Mouse (Mus musculus) hindbrain, embryonic 14.5 days (tissue): Measurements from ENCODE around the gene Epb41l2. TPM values are rescaled to one million over a fixed set of nuclear protein-coding genes. Genes with fewer than 3 reads are reported as not detected.

Experiments used
- ATAC-seq: fragments of 200-750 bp; cut with Nextera tagmentation; 2 replicates; pipeline ENCODE4 v1.8.0; 2017; ENCODE audit warnings: moderate number of reproducible peaks, mild to moderate bottlenecking, moderate TSS enrichment, moderate library complexity; ENCODE audit not compliant: low FRiP score
- DNase-seq: peaks from one replicate; pipeline ENCODE4 v3.0.0-alpha.2; 2015; ENCODE audit warnings: low spot score
- H3K27ac ChIP-seq: fragments of 300-500 bp; sonication (generic); 2 replicates; pipeline ENCODE4 v1.5.1; 2014; ENCODE audit warnings: mild to moderate bottlenecking, moderate library complexity
- H3K27me3 ChIP-seq: fragments of 300-500 bp; sonication (generic); 2 replicates; pipeline ENCODE4 v1.6.1; 2014; ENCODE audit warnings: mild to moderate bottlenecking, low read length, mixed read lengths; ENCODE audit not compliant: control insufficient read depth, insufficient read depth
- H3K36me3 ChIP-seq: fragments of 300-500 bp; sonication (generic); replicated peaks from 2 replicates; pipeline ENCODE4 v1.6.1; 2014; ENCODE audit not compliant: control insufficient read depth, insufficient read depth
- H3K4me1 ChIP-seq: fragments of 300-500 bp; sonication (generic); replicated peaks from 2 replicates; pipeline ENCODE4 v1.6.1; 2014; ENCODE audit warnings: antibody characterized with exemption, low read length, mixed read lengths; ENCODE audit not compliant: control insufficient read depth, insufficient read depth
- H3K4me2 ChIP-seq: fragments of 300-500 bp; sonication (generic); replicated peaks from 2 replicates; pipeline ENCODE4 v1.6.1; 2014; ENCODE audit warnings: mild to moderate bottlenecking, moderate library complexity
- H3K4me3 ChIP-seq: fragments of 300-500 bp; sonication (generic); replicated peaks from 2 replicates; pipeline ENCODE4 v1.5.1; 2014; ENCODE audit warnings: mild to moderate bottlenecking, low read length
- H3K9ac ChIP-seq: fragments of 300-500 bp; sonication (generic); 2 replicates; pipeline ENCODE4 v1.6.1; 2014
- H3K9me3 ChIP-seq: fragments of 300-500 bp; sonication (generic); 2 replicates; pipeline ENCODE4 v1.6.1; 2016; ENCODE audit warnings: low read length; ENCODE audit not compliant: control insufficient read depth
- WGBS: fragments of 180-500 bp; shearing (Covaris S2); extraction: QIAGEN DNeasy Blood & Tissue Kit; methylation state at CpG from one replicate; pipeline ENCODE4 v1.1.7; 2014; 5-methylcytosine and 5-hydroxymethylcytosine counted together
- polyA plus RNA-seq: library from polyadenylated mRNA; unstranded; fragments of >200 nt; fragmentation: Nextera tagmentation; extraction: Ambion mirVana; gene quantifications from 2 replicates; pipeline ENCODE4 v1.2.1, GENCODE M21; 2014

Gene Epb41l2
- polyA plus RNA-seq, 1 experiment from 2014 or later, result 31.0 TPM

DNA sequence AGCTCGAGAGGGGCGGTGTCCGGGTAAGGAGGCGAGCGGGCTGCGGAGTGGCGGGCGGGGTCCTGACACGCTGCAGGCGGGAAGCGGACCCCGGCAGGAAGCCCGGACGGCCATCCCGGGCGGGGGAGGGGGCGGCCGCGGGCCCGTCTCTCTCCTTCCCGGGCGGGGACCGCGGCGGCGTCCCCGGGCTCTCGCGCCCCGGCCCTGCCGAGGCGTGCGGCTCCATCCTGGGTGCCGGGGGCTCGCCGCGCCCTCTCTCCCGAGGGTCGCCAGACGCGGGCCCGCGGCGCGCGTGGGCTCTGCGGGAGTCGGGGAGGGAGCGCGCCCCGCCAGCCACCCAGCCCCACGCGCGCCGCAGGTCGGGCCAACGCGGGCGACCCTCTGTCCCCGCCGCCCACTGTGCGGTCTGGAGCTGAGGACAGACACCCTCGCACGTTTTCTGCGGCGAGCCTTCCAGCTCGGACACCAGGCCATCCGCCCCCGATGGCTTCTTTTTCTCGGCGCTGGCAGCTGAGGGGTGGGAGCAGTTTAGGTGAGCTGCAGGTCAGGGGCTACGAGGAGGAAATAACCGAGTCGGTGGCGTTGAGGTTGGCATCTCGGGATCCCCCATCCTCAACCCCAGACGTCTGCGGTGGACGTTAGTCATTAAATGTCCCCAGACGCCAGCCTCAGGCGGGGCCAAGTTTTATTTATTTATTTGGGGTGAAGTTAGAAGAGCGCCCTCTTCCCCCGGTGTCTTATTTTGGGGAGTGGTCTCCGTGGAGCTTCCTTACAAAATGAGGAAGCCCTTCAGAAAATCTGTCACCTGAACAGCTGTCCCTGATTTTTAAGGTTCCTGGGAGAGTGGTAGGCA lies 587 bp downstream of the Epb41l2 start:
- Histone ChIP-seq H3K36me3 (no peaks in the 10 kb centered on the region), H3K4me3 (peak overlapping the region; percentile 86), H3K4me2 (peak overlapping the region; percentile 80), H3K9ac (peak overlapping the region; percentile 76), H3K27me3 (no peaks in the 10 kb centered on the region), H3K4me1 (0 out of 2 replicates have a peak, but pooled peaks cover 7% of the 10 kb centered on the region), H3K27ac (peak overlapping the region; percentile 58), H3K9me3 (no peaks in the 10 kb centered on the region)
- 0% methylated on average over 55 of the region's 84 CpGs for WGBS
- no peak for DNase-seq
- peak; percentile 77 for ATAC-seq

DNA sequence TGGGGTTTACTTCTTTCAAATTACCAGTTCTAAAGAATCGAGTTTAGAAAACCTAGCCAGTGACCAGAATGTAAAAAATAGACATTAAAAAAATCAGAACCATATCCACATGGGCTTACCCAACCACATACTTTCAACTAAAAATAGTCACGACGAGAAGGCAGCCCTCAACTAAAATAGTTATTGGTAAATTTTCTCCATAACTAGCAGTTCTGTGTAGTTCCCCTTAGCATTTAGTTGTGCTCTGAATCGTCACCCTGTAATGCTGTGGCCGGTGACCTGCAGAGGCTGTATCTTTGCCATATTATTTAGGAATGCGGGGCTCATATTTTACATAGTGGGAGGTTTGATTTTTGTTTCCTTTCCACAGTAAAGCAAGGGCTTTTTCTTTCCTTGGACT lies 2.6 kb downstream of the Epb41l2 start:
- no peak for ATAC-seq
- H3K9me3 ChIP-seq, result no peaks in the 10 kb centered on the region
- WGBS, result 84% methylated on average over 6 of the region's 6 CpGs

GRCm38 (mm10) chr10:25365158-25365557 lies 5.6 kb downstream of the Epb41l2 start:
- Histone ChIP-seq H3K27ac (no peak overlapping the region), H3K9me3 (no peaks in the 10 kb centered on the region), H3K9ac (no peak overlapping the region), H3K4me2 (no peak overlapping the region), H3K4me1 (0 out of 2 replicates have a peak, but pooled peaks cover 7% of the 10 kb centered on the region), H3K36me3 (no peaks in the 10 kb centered on the region), H3K4me3 (no peak overlapping the region), H3K27me3 (no peaks in the 10 kb centered on the region)
- DNase-seq (no peak), ATAC-seq (no peak)
- 92% methylated on average over 7 of the region's 7 CpGs for WGBS

More for the DNA sequence above, 2.6 kb downstream of the Epb41l2 start:
- Histone ChIP-seq H3K36me3 (no peaks in the 10 kb centered on the region), H3K9ac (no peak overlapping the region), H3K27me3 (no peaks in the 10 kb centered on the region), H3K27ac (no peak overlapping the region), H3K4me1 (0 out of 2 replicates have a peak, but pooled peaks cover 7% of the 10 kb centered on the region), H3K4me3 (no peak overlapping the region), H3K4me2 (no peak overlapping the region)
- no peak for DNase-seq

GRCm38 (mm10) chr10:25365708-25366107 lies 6.1 kb downstream of the Epb41l2 start:
- Histone ChIP-seq H3K4me3 (no peak overlapping the region), H3K27ac (no peak overlapping the region), H3K36me3 (no peaks in the 10 kb centered on the region), H3K27me3 (no peaks in the 10 kb centered on the region), H3K9ac (no peak overlapping the region), H3K9me3 (no peaks in the 10 kb centered on the region), H3K4me2 (no peak overlapping the region), H3K4me1 (0 out of 2 replicates have a peak, but pooled peaks cover 7% of the 10 kb centered on the region)
- DNase-seq, result no peak
- 84% methylated on average over 7 of the region's 7 CpGs for WGBS
- no peak for ATAC-seq

DNA sequence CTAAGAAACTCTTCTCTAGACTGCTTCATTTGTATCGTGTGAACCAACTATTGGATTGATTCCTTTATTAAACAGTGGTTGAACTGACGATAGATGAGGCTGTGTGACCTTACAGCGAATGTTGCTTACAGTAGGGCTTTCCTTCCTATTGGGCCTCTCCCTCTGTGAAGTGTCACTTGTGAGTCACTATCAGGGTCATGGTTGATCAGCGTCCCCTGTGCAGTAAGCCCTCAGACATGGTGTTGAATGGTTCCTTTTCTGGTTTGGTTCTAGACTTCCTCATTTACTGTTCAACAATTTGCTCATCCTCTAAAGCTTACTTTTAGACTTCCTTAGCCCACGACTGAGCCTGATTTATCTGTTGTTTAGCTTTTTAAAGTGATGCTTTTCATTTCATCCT lies 7.1 kb downstream of the Epb41l2 start:
- ATAC-seq, result no peak
- Histone ChIP-seq H3K27ac (no peak overlapping the region), H3K27me3 (no peaks in the 10 kb centered on the region), H3K4me1 (no peaks in the 10 kb centered on the region), H3K36me3 (no peaks in the 10 kb centered on the region), H3K4me2 (no peak overlapping the region), H3K9ac (no peak overlapping the region), H3K9me3 (no peaks in the 10 kb centered on the region), H3K4me3 (no peak overlapping the region)
- 86% methylated on average over 5 of the region's 5 CpGs for WGBS
- no peak for DNase-seq

DNA sequence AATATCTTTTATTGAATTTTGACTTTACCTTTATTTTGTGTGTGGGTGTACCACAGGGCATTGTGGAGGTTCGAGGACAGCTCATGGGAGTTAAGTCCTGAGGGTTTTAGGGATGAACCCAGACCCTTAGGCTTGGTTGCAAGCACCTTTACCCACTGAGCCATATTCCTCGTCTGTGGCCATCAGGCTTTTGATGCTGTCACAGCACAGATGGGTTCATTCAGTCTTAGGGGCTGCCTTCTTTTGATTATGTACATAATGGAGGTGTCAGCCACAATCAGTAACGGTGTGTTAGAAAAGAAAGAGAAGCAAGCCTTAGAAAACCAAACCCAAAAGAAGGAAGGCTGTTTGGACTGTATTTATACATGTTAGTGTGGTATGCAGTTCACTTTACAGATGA lies 9.3 kb downstream of the Epb41l2 start:
- Histone ChIP-seq H3K4me3 (no peak overlapping the region), H3K27ac (no peak overlapping the region), H3K9ac (no peak overlapping the region), H3K9me3 (no peaks in the 10 kb centered on the region), H3K27me3 (no peaks in the 10 kb centered on the region), H3K36me3 (no peaks in the 10 kb centered on the region), H3K4me1 (peaks cover 7% of the 10 kb centered on the region), H3K4me2 (no peak overlapping the region)
- ATAC-seq (no peak), DNase-seq (no peak)
- 33% methylated on average over 3 of the region's 3 CpGs for WGBS

GRCm38 (mm10) chr10:25369691-25370090 lies 10.1 kb downstream of the Epb41l2 start:
- no peak overlapping the region for H3K4me2 ChIP-seq
- no peak overlapping the region for H3K27ac ChIP-seq
- DNase-seq (no peak), ATAC-seq (no peak)
- no peaks in the 10 kb centered on the region for H3K9me3 ChIP-seq
- H3K4me3 ChIP-seq, result no peak overlapping the region
- 86% methylated on average over 9 of the region's 9 CpGs for WGBS
- no peaks in the 10 kb centered on the region for H3K27me3 ChIP-seq
- peaks cover 7% of the 10 kb centered on the region for H3K4me1 ChIP-seq
- no peak overlapping the region for H3K9ac ChIP-seq
- H3K36me3 ChIP-seq, result no peaks in the 10 kb centered on the region

DNA sequence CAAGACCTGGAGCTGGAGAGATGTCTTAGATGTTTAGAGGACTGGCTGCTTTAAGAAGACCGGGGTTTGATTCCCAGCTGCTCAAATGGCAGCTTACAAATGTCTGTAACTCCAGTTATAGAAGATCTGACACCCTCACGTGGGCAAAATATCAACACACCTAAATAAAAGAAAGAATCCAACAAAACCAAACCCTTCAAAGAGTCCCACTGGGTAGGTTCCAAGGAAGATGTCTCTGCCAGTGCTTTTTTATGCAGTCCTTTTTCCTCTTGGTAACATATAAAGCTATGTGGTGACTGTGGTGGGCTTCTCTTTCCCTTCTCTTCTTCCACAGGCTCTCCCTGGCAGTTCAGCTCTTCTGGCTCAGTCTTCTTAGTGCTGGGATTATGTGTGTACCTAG lies 11.7 kb downstream of the Epb41l2 start:
- H3K4me2 ChIP-seq, result no peak overlapping the region
- no peaks in the 10 kb centered on the region for H3K9me3 ChIP-seq
- no peak overlapping the region for H3K27ac ChIP-seq
- H3K4me3 ChIP-seq, result no peak overlapping the region
- H3K9ac ChIP-seq, result no peak overlapping the region
- no peaks in the 10 kb centered on the region for H3K36me3 ChIP-seq
- DNase-seq, result no peak
- WGBS, result 85% methylated on average over 2 of the region's 2 CpGs
- no peaks in the 10 kb centered on the region for H3K27me3 ChIP-seq
- no peak for ATAC-seq
- H3K4me1 ChIP-seq, result peaks cover 7% of the 10 kb centered on the region

DNA sequence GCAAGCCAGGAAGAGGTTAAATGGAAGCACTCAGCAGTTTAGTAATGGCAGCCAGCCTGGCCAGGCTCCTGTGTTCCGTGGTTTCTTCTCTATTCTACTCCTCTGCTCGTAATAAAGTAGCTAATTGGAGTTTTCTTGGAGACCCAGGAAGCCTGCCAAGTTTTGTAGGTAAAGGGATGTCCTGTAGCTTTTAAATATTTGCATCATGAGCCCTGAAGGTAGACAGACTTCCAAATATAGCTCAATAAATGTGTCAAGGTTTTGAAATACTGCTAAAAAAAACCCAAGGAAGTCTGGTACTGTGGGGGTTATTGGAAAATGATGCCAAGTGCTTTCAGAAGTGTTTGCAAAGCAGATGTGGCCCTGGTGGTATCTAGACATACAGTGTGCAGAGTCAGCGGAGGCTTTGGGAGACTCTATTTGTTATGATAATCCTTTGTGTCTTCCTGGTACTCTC lies 12.3 kb downstream of the Epb41l2 start:
- DNase-seq, result no peak
- H3K4me3 ChIP-seq, result no peak overlapping the region
- peak overlapping the region; percentile 15 for H3K4me2 ChIP-seq
- no peak; the same call in 1 of the 2 replicates for ATAC-seq
- no peak overlapping the region for H3K27ac ChIP-seq
- no peaks in the 10 kb centered on the region for H3K36me3 ChIP-seq
- peaks cover 7% of the 10 kb centered on the region for H3K4me1 ChIP-seq
- no peaks in the 10 kb centered on the region for H3K9me3 ChIP-seq
- no peak overlapping the region for H3K9ac ChIP-seq
- H3K27me3 ChIP-seq, result no peaks in the 10 kb centered on the region
- 19% methylated on average over 3 of the region's 3 CpGs for WGBS
